18 mouse cellular contexts compared by ENCODE assay signal in genomic region chr12:82894971-82895838, GRCm38 (mm10).
"Had no signal": no experiment of that assay in that cellular context is flagged by ENCODE, and none has a peak within 500 bp of the region (broad histone marks: within the 10 kb centered on the region; RNA-seq: fewer than 3 reads in every experiment).

No protein-coding gene starts in this region.

- H3K9me3 ChIP-seq: lung, embryonic 15.5 days; megakaryocyte, embryonic 14.5 days; midbrain, embryonic 13.5 days; midbrain, embryonic 15.5 days; neural tube, embryonic 12.5 days had no signal

- H3K4me1 ChIP-seq: lung, embryonic 15.5 days; megakaryocyte, embryonic 14.5 days; midbrain, embryonic 13.5 days; midbrain, embryonic 15.5 days; neural tube, embryonic 12.5 days had no signal

- DNase-seq: lung, adult 2 months; lung, postnatal 14 days; lung, postnatal 36 days; right cerebral cortex, adult 18-20 months; right cerebral cortex, postnatal 25 days; right cerebral cortex, postnatal 4 days; spleen, adult 18-20 months; thymus, adult 18-20 months; thymus, postnatal 14 days; thymus, postnatal 36 days had no signal

- H3K4me2 ChIP-seq: lung, embryonic 15.5 days; midbrain, embryonic 11.5 days; midbrain, embryonic 13.5 days; midbrain, embryonic 15.5 days; neural tube, embryonic 12.5 days had no signal

- ATAC-seq: lung, postnatal 0 days; midbrain, embryonic 13.5 days; midbrain, embryonic 15.5 days had no signal

- H3K27me3 ChIP-seq: lung, embryonic 15.5 days; megakaryocyte, embryonic 14.5 days; midbrain, embryonic 13.5 days; midbrain, embryonic 15.5 days; neural tube, embryonic 12.5 days had no signal

- H3K9ac ChIP-seq: lung, embryonic 15.5 days; midbrain, embryonic 13.5 days; midbrain, embryonic 15.5 days; neural tube, embryonic 12.5 days had no signal

- H3K36me3 ChIP-seq: lung, embryonic 15.5 days; midbrain, embryonic 13.5 days; midbrain, embryonic 15.5 days; neural tube, embryonic 12.5 days had no signal

- H3K4me3 ChIP-seq: lung, embryonic 15.5 days; megakaryocyte, embryonic 14.5 days; midbrain, embryonic 13.5 days; midbrain, embryonic 15.5 days; neural tube, embryonic 12.5 days had no signal

- H3K27ac ChIP-seq: lung, embryonic 15.5 days; macrophage; midbrain, embryonic 13.5 days; midbrain, embryonic 15.5 days; neural tube, embryonic 12.5 days had no signal
